19 mouse cellular contexts compared by ENCODE assay signal in genomic region chr14:38629671-38630070, GRCm38 (mm10).
DNase-seq lines count a peak whose midpoint lies in the region; ATAC-seq and TF ChIP-seq lines count a peak whose summit lies in the region.
"Had no signal": no experiment of that assay in that cellular context is flagged by ENCODE, and none has a peak within 500 bp of the region (broad histone marks: within the 10 kb centered on the region; RNA-seq: fewer than 3 reads in every experiment).

No protein-coding gene starts in this region.

- no peak for TF ChIP-seq POLR2A in brain, embryonic 14.5 days (IDR thresholded peaks at IDR 0.05; ENCODE audit: borderline replicate concordance, extremely low read depth, insufficient read depth, insufficient read length, poor library complexity, severe bottlenecking)

- H3K27ac ChIP-seq in forebrain, embryonic 16.5 days (ENCODE audit: low read length): no peak overlapping the region
- H3K27ac ChIP-seq: embryonic facial prominence, embryonic 10.5 days; liver, embryonic 13.5 days; neural tube, embryonic 12.5 days; stomach, postnatal 0 days had no signal

- peak; percentile 85 for ATAC-seq in forebrain, embryonic 16.5 days
- ATAC-seq: intestine, embryonic 16.5 days; lung, postnatal 0 days had no signal

- H3K27me3 ChIP-seq in forebrain, embryonic 16.5 days (replicated peaks; ENCODE audit: control insufficient read depth, insufficient read depth, low read length): no peaks in the 10 kb centered on the region
- H3K27me3 ChIP-seq: liver, embryonic 13.5 days; neural tube, embryonic 12.5 days had no signal

- H3K4me1 ChIP-seq in forebrain, embryonic 16.5 days (replicated peaks; ENCODE audit: control insufficient read depth, insufficient read depth, low read length): peaks cover 6% of the 10 kb centered on the region
- H3K4me1 ChIP-seq: embryonic facial prominence, embryonic 10.5 days; liver, embryonic 13.5 days; neural tube, embryonic 12.5 days had no signal

- H3K9me3 ChIP-seq in forebrain, embryonic 16.5 days (ENCODE audit: control insufficient read depth, low read length): no peaks in the 10 kb centered on the region
- H3K9me3 ChIP-seq: embryonic facial prominence, embryonic 10.5 days; liver, embryonic 13.5 days; neural tube, embryonic 12.5 days had no signal

- no peaks in the 10 kb centered on the region for H3K36me3 ChIP-seq in forebrain, embryonic 16.5 days (ENCODE audit: control insufficient read depth, insufficient read depth)
- H3K36me3 ChIP-seq: embryonic facial prominence, embryonic 10.5 days; liver, embryonic 13.5 days; neural tube, embryonic 12.5 days had no signal

- peak; percentile 22 to 69 for DNase-seq in layer of hippocampus, postnatal 14 days (ENCODE audit: low spot score in 2 of 2)
- no peak for DNase-seq in layer of hippocampus, adult 9-11 months
- DNase-seq in brain, embryonic 14.5 days (ENCODE audit: low read depth): peak; percentile 71
- peak; percentile 20 for DNase-seq in cerebellum, adult 11-12 months
- no peak for DNase-seq in ovary, postnatal 10 days (ENCODE audit: low spot score)
- no peak for DNase-seq in left cerebral cortex, postnatal 36 days (ENCODE audit: low spot score in 2 of 2)
- DNase-seq in embryo, embryonic 9.5 days (ENCODE audit: extremely low spot score): no peak
- DNase-seq: heart, postnatal 10 days; kidney, postnatal 10 days; liver, embryonic 13.5 days; right cerebral cortex, adult 18-20 months; thymus, postnatal 4 days had no signal

- no peak overlapping the region for H3K9ac ChIP-seq in forebrain, embryonic 16.5 days (replicated peaks; ENCODE audit: low read depth, low read length)
- H3K9ac ChIP-seq: liver, embryonic 13.5 days; neural tube, embryonic 12.5 days had no signal

- H3K4me3 ChIP-seq in forebrain, embryonic 16.5 days (replicated peaks; ENCODE audit: low read length): no peak overlapping the region
- H3K4me3 ChIP-seq: embryonic facial prominence, embryonic 10.5 days; liver, embryonic 13.5 days; neural tube, embryonic 12.5 days had no signal

- no peak overlapping the region for H3K4me2 ChIP-seq in forebrain, embryonic 16.5 days (ENCODE audit: low read length)
- H3K4me2 ChIP-seq: liver, embryonic 13.5 days; midbrain, embryonic 11.5 days; neural tube, embryonic 12.5 days had no signal

- intact Hi-C loops in left cerebral cortex, postnatal 36 days (cut with DNase I): no loop called here

- no peak for TF ChIP-seq CTCF in brain, embryonic 14.5 days (IDR thresholded peaks at IDR 0.05; ENCODE audit: borderline replicate concordance, extremely low read depth, insufficient read depth, insufficient read length)

Comparison
In these comparisons a context has a peak if more than half of its experiments do, and no peak if none do; other contexts are left out.
1. DNase-seq: peak in layer of hippocampus, postnatal 14 days (2 of 2), brain, embryonic 14.5 days (single experiment) and cerebellum, adult 11-12 months (single experiment); none in layer of hippocampus, adult 9-11 months (single experiment), ovary, postnatal 10 days (single experiment), left cerebral cortex, postnatal 36 days (0 of 2) and embryo, embryonic 9.5 days (single experiment).